Mouse (Mus musculus) liver, postnatal 0 days (tissue): ENCODE data around the gene Tapbp. TPM values are rescaled to one million over a fixed set of nuclear protein-coding genes. Genes with fewer than 3 reads are reported as not detected.
"Not testable (repeated sequence)": the region's sequence is repeated elsewhere in the genome, so short reads cannot be mapped to it uniquely, and the experiment has no call there.

Experiments
- ATAC-seq: fragments of 200-750 bp; cut with Nextera tagmentation; 2 replicates; pipeline ENCODE4 v1.8.0; 2017; ENCODE audit warnings: mild to moderate bottlenecking, moderate library complexity
- DNase-seq: peaks from one replicate; pipeline ENCODE4 v3.0.0-alpha.2; 2016
- H3K27ac ChIP-seq: fragments of 300-500 bp; sonication (generic); 2 replicates; pipeline ENCODE4 v1.5.1; 2014; ENCODE audit warnings: antibody characterized with exemption, moderate library complexity, mild to moderate bottlenecking, low read depth
- H3K27me3 ChIP-seq: fragments of 300-500 bp; sonication (generic); 2 replicates; pipeline ENCODE4 v1.6.1; 2014; ENCODE audit warnings: low read length, control low read depth, mixed read lengths; ENCODE audit not compliant: insufficient read depth
- H3K36me3 ChIP-seq: fragments of 300-500 bp; sonication (generic); replicated peaks from 2 replicates; pipeline ENCODE4 v1.6.1; 2014; ENCODE audit warnings: mild to moderate bottlenecking, control low read depth, low read length, moderate library complexity, mixed read lengths; ENCODE audit not compliant: insufficient read depth
- H3K4me1 ChIP-seq: fragments of 300-500 bp; sonication (generic); 2 replicates; pipeline ENCODE4 v1.6.1; 2014; ENCODE audit warnings: antibody characterized with exemption, mild to moderate bottlenecking, control low read depth; ENCODE audit not compliant: insufficient read depth
- H3K4me2 ChIP-seq: fragments of 300-500 bp; sonication (generic); 2 replicates; pipeline ENCODE4 v1.6.1; 2014; ENCODE audit warnings: low read depth, mild to moderate bottlenecking, low read length, moderate library complexity, mixed read lengths
- H3K4me3 ChIP-seq: fragments of 300-500 bp; sonication (generic); 2 replicates; pipeline ENCODE4 v1.5.1; 2014; ENCODE audit warnings: low read depth, low read length
- H3K9ac ChIP-seq: fragments of 300-500 bp; sonication (generic); replicated peaks from 2 replicates; pipeline ENCODE4 v1.6.1; 2014; ENCODE audit warnings: mild to moderate bottlenecking, moderate library complexity
- H3K9me3 ChIP-seq: fragments of 300-500 bp; sonication (generic); 2 replicates; pipeline ENCODE4 v1.6.1; 2016; ENCODE audit warnings: mild to moderate bottlenecking, control low read depth, low read length, mixed read lengths
- CTCF ChIP-seq: sonication (generic); IDR thresholded peaks from 2 replicates; pipeline ENCODE4 v1.5.1; 2016; ENCODE audit warnings: antibody characterized with exemption, low read depth
- EP300 ChIP-seq: IDR thresholded peaks from 2 replicates; pipeline ENCODE4 v1.6.1; 2016; ENCODE audit warnings: antibody characterized with exemption, low read depth, mild to moderate bottlenecking
- WGBS: fragments of 180-500 bp; shearing (Covaris S2); extraction: QIAGEN DNeasy Blood & Tissue Kit; methylation state at CpG from one replicate; pipeline ENCODE4 v1.1.7; 2014; ENCODE audit not compliant: insufficient replicate concordance; 5-methylcytosine and 5-hydroxymethylcytosine counted together
- polyA plus RNA-seq: library from polyadenylated mRNA; unstranded; fragments of >200 nt; fragmentation: Nextera tagmentation; extraction: Ambion mirVana; gene quantifications from 2 replicates; pipeline ENCODE4 v1.2.1, GENCODE M21; 2015

The Tapbp gene
- polyA plus RNA-seq, 1 experiment from 2014 or later = 47.0 TPM

GRCm38 (mm10) chr17:33947430-33948089 is 31.9 kb downstream of the Tapbp start:
- no peaks in the 10 kb centered on the region for H3K27me3 ChIP-seq
- WGBS = 60% methylated on average over 10 of the region's 10 CpGs
- H3K9me3 ChIP-seq = no peaks in the 10 kb centered on the region
- H3K4me2 ChIP-seq = 0 out of 2 replicates have a peak overlapping the region, but pooled peaks have one; percentile 2
- DNase-seq = no peak
- H3K4me3 ChIP-seq = no peak overlapping the region
- TF ChIP-seq EP300 (no peak), CTCF (no peak)
- peaks cover 14% of the 10 kb centered on the region; the same call in 1 of the 2 replicates for H3K36me3 ChIP-seq
- peak overlapping the region; percentile 45; the same call in 1 of the 2 replicates for H3K27ac ChIP-seq
- H3K4me1 ChIP-seq = peaks cover 30% of the 10 kb centered on the region
- ATAC-seq = no peak
- H3K9ac ChIP-seq = no peak overlapping the region

GRCm38 (mm10) chr17:33948090-33948904 is 32.6 kb downstream of the Tapbp start:
- no peak for DNase-seq
- 82% methylated on average over 22 of the region's 22 CpGs for WGBS
- H3K4me3 ChIP-seq = no peak overlapping the region
- TF ChIP-seq EP300 = no peak
- no peak for TF ChIP-seq CTCF
- H3K9me3 ChIP-seq = no peaks in the 10 kb centered on the region
- H3K9ac ChIP-seq = no peak overlapping the region
- H3K36me3 ChIP-seq = peaks cover 20% of the 10 kb centered on the region
- no peak overlapping the region for H3K4me2 ChIP-seq
- peak overlapping the region; percentile 45; the same call in 1 of the 2 replicates for H3K27ac ChIP-seq
- no peak; the same call in 1 of the 2 replicates for ATAC-seq
- H3K27me3 ChIP-seq = no peaks in the 10 kb centered on the region
- H3K4me1 ChIP-seq = peaks cover 34% of the 10 kb centered on the region

- no peak overlapping the region for H3K4me3 ChIP-seq
- no peaks in the 10 kb centered on the region for H3K9me3 ChIP-seq
- ATAC-seq = no peak
- no peaks in the 10 kb centered on the region for H3K27me3 ChIP-seq
- H3K27ac ChIP-seq = no peak overlapping the region
- H3K4me2 ChIP-seq = no peak overlapping the region
- peaks cover 41% of the 10 kb centered on the region for H3K4me1 ChIP-seq
- no peak for DNase-seq
- TF ChIP-seq EP300 (no peak), CTCF (no peak)
- 80% methylated on average over 19 of the region's 19 CpGs for WGBS
- H3K9ac ChIP-seq = no peak overlapping the region
- H3K36me3 ChIP-seq = peaks cover 22% of the 10 kb centered on the region
Measured at GRCm38 (mm10) chr17:33948905-33949537, 33.3 kb downstream of the Tapbp start.

GRCm38 (mm10) chr17:33950131-33950625 is 34.5 kb downstream of the Tapbp start:
- ATAC-seq = no peak
- WGBS = 75% methylated on average over 10 of the region's 10 CpGs
- no peak for DNase-seq
- Histone ChIP-seq H3K36me3 (peaks cover 22% of the 10 kb centered on the region), H3K4me2 (peak overlapping the region; percentile 96), H3K4me3 (0 out of 2 replicates have a peak overlapping the region, but pooled peaks have one; percentile 52), H3K9me3 (no peaks in the 10 kb centered on the region), H3K27me3 (no peaks in the 10 kb centered on the region), H3K27ac (peak overlapping the region; percentile 66; the same call in 1 of the 2 replicates), H3K4me1 (peaks cover 45% of the 10 kb centered on the region), H3K9ac (peak overlapping the region; percentile 65; the same call in 1 of the 2 replicates)
- no peak for TF ChIP-seq CTCF
- no peak for TF ChIP-seq EP300

- H3K9me3 ChIP-seq = no peaks in the 10 kb centered on the region
- WGBS = 2% methylated on average over 45 of the region's 45 CpGs
- H3K4me2 ChIP-seq = peak within 1 kb of the TSS; percentile 96
- H3K27me3 ChIP-seq = no peaks in the 10 kb centered on the region
- ATAC-seq (peak; percentile 51), DNase-seq (peak; percentile 88)
- no peak; the same call in 1 of the 2 replicates for TF ChIP-seq EP300
- 0 out of 2 replicates have a peak, but pooled peaks have one; percentile 1 for TF ChIP-seq CTCF
- H3K9ac ChIP-seq = peak within 1 kb of the TSS; percentile 65
- peak within 1 kb of the TSS; percentile 66 for H3K27ac ChIP-seq
- H3K36me3 ChIP-seq = peaks cover 22% of the 10 kb centered on the region
- peak within 1 kb of the TSS; percentile 52 for H3K4me3 ChIP-seq
- H3K4me1 ChIP-seq = peaks cover 45% of the 10 kb centered on the region
Measured at GRCm38 (mm10) chr17:33951021-33951946, 35.6 kb downstream of the Tapbp start, which contains the start of gene B3galt4. Gene B3galt4 (minus strand): TSS chr17:33951488.

GRCm38 (mm10) chr17:33952015-33952414 is 36.3 kb downstream of the Tapbp start:
- WGBS = 70% methylated on average over 13 of the region's 13 CpGs
- not testable (repeated sequence) for H3K9me3 ChIP-seq, ATAC-seq, DNase-seq, H3K27me3 ChIP-seq
- Histone ChIP-seq H3K4me1 (peaks cover 51% of the 10 kb centered on the region), H3K4me3 (peak overlapping the region; percentile 52; the same call in 1 of the 2 replicates), H3K4me2 (peak overlapping the region; percentile 96), H3K9ac (0 out of 2 replicates have a peak overlapping the region, but pooled peaks have one; percentile 65), H3K27ac (peak overlapping the region; percentile 66), H3K36me3 (peaks cover 22% of the 10 kb centered on the region)
